Mouse (Mus musculus) retina, postnatal 7 days (tissue): ENCODE results near the gene Cdk13.
A peak's percentile ranks its signal among the peaks of the same experiment; 100 is the strongest.

Experiments used
- DNase-seq: peaks from one replicate; pipeline ENCODE4 v3.0.0-alpha.2; 2012; ENCODE audit warnings: low read depth, low spot score

Gene Cdk13

DNA sequence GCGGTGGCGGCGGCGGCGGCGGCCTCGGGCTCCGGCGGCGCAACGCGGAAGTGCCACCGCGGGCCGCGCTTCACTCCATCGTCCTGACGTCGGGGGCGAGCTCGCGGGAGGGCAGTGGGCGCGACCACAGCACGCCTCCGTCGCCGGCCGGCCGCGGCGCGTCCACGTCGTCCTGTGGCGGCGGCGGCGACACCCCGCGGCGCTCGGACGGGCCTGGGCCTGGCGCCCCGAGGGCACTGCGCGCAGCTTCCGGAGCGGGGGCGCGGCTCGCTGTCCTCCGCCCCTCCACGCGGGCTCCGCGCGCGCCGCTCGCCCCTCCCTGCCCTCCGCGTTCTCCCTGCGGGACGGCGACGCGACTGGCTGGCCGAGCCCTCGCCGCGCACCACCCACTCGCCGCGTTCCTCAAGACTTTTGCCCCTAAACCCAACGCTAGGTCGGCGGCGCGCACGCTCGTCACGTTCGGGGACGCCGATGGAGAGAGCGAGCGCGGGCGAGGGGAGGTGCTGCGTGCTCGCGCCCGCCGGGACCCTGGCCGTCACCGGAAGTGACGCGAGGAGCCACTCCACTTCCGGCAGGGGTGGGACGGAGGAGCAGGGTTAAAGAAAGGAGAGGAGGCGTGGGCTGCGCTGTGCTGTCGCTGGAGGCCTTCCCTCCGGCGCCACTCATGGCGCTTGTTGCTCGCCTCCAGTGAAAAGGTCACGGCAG is at the start of gene Cdk13:
Gene Cdk13, minus strand, starts transcription at position 189 of the 705 bp plus-strand sequence.
- DNase-seq, result peak; percentile 99

GRCm38 (mm10) chr13:17843336-17843735 is 38.4 kb upstream of the Cdk13 start:
- no peak for DNase-seq

GRCm38 (mm10) chr13:17842756-17843155 is 37.9 kb upstream of the Cdk13 start:
- DNase-seq, result no peak

GRCm38 (mm10) chr13:17839137-17839536 is 34.2 kb upstream of the Cdk13 start:
- DNase-seq, result no peak

DNA sequence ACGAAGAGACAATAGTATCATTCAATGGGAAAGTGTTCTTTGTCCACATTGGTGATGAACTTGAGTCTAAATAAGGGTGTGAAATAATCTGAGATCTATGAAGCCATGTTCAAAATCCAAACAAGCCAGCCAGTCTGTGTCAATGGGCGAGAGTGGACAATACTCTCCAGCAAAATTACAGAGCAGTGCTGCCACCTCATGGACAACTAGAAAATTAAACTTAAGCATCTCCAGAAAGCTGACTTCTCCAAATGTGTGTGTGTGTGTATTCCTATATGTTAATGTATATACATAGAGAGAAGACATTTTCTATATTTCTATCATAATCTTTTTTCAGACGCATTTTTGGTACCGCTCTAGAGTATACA is 33.6 kb upstream of the Cdk13 start:
- peak; percentile 64 for DNase-seq

DNA sequence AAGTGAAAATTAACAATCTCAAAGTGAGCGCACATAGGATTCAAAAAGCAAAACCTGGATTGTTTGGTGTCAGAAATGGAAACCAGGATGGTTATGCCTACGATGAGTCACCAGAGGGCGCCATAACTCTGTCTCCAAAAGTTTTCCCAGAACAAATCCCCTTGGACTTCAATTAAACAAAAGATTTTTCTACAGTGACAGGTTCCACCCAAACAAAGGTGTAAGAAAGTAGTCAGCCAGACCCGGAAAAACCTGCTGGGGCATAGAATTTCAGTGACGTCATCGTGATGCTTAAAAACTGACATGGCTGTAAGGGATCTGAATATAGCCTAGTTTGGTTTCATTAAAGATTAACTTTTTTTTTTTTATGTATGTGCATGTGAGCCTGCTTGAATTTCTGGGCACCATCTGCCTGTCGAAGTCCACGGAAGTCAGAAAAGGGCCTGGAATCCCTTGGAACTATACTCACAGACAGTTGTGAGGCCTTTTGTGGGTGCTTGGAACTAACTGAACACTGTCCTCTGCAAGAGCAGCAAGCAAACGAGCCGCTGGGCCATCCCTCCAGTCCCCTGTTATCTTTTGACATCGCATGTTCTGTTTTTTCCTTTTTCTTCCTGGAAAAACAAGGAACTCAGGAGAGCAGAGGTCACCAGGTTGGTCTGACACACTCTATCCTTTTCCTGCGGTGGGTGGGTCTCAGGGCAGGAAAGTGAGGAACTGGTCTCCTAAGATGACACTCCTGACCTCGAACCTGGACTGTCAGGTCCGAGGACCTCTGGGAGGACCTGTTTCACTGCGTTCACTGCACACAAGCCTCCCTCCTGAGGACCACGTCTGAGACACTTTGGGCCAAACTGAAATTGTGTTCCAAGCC is 33.0 kb upstream of the Cdk13 start:
- peak; percentile 29 for DNase-seq

- DNase-seq, result no peak
These were observed 31.9 kb upstream of the Cdk13 start for GRCm38 (mm10) chr13:17836808-17837207.

GRCm38 (mm10) chr13:17832940-17833339 is 28.0 kb upstream of the Cdk13 start:
- DNase-seq, result no peak

DNA sequence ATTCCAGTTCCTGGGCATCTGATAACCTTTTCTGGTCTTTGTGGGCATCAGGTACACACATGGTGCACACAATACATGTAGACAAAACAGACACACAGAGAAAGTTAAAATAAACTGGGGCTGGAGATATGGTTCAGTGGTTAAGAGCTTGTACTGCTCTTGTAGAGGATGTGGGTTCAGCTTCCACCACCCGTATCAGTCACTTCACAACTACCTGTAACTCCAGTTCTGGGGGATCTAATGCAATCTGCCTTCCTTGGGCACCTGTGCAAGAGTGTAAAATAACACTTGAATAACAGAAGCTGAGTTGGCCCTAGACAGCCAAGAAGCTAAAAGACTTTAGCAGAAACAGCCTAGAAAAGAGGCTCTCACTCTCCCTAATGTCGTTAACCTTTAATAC is 12.3 kb upstream of the Cdk13 start:
- no peak for DNase-seq

DNA sequence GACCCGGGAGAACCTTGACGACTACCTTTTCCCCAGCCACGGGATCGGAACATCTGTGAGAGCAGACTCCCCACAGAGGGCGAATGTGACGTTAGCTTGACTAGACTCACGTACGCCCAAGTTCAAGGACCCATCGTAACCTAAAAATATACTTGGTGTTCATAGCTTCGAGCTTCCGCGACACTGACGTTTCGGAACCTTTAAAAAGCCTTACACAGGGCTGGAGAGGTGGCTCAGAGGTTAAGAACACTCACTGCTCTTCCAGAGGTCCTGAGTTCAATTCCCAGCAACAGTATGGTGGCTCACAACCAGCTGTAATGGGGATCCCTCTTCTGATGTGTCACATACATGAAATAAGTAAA is 698 bp upstream of the Cdk13 start:
- no peak for DNase-seq

- peak; percentile 43 for DNase-seq
These were observed 647 bp downstream of the Cdk13 start for GRCm38 (mm10) chr13:17804058-17804841.

- peak; percentile 54 for DNase-seq
These were observed 1.4 kb downstream of the Cdk13 start for GRCm38 (mm10) chr13:17803331-17804057.

DNA sequence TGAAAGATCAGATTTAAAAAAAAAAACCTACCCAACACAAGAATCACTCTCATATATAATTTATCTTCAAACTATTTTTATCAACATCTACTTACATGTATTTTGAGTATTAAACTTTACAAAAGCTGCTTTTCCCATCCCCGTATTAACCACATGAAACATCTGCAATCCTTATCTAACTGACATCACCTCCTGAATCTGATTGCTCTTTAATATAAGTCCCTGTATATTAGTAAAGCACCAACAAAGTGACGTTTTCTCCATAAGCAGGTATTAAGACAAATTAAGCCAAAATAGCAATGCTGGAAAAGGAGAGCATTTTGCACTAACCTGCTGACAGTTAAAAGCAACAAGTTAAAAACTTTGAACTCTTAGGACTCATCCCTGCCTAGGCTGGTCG is 2.0 kb downstream of the Cdk13 start:
- no peak for DNase-seq

GRCm38 (mm10) chr13:17799735-17800134 is 5.2 kb downstream of the Cdk13 start:
- DNase-seq, result no peak

DNA sequence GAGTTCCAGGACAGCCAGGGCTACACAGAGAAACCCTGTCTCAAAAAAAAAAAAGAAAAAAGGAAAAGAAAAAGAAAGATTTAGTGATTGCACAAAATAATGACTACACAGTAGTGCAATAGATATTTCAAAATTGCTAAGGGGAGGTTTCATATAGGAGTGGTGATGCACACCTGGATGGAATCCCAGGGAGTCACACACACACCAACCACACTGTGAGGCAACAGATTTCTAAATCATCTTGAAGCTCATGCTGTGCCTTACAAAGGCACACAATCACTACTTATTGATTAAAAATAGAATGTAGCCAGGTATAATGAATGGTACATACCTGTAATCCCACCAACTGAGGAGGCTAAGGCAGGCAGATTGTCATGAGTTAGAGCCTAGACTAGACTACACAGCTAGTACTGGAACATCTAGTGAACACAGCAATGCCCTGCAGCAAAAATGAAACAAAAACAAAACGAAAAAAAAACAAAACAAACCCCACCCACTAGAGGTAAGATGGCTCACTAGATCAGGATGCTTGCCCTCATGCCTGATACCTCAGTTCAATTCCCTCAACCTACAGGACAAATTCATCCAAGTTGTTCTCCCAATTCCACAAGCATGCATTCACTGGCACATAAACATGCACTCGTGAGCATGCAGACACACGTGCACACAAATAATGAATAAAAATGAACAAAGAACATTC is 9.0 kb downstream of the Cdk13 start:
- no peak for DNase-seq

DNA sequence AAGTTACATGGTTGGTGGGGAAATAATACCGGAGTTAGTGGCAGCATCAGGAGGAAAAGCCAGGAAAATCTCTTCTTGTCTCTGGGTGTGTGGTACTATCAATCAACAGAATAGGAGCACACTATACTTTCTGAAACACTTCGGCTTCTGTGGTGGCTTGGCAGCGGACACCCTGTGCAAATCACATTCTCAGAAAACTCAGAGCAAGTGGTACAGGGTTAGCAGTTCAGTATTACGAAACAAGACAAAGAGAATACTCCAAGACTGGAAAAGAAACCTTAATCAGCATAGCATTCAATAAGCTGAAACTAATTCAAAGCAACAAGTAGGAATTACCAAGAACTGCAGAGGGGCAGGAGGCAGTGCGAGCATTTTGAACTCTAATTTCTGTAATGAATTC is 21.3 kb downstream of the Cdk13 start:
- no peak for DNase-seq

GRCm38 (mm10) chr13:17779923-17780322 is 25.0 kb downstream of the Cdk13 start:
- DNase-seq, result no peak

DNA sequence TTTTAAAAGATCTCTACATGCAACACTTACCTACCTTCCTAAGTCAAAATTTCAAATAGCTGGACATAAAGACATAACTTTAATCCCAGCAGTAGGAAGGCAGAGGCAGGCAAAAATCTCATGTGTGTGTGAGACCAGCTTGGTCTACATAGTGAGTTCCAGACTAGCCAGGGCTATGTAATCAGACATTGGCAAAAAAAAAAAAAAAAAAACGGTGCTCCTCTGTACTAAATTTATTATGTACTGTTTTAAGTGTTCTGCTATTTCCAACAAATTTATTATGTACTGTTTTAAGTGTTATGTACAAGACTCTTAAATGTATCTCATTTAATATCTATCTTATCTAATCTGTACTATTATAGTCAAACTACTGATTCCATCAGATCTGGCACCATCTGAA is 28.6 kb downstream of the Cdk13 start:
- no peak for DNase-seq

GRCm38 (mm10) chr13:17775364-17775763 is 29.5 kb downstream of the Cdk13 start:
- no peak for DNase-seq

DNA sequence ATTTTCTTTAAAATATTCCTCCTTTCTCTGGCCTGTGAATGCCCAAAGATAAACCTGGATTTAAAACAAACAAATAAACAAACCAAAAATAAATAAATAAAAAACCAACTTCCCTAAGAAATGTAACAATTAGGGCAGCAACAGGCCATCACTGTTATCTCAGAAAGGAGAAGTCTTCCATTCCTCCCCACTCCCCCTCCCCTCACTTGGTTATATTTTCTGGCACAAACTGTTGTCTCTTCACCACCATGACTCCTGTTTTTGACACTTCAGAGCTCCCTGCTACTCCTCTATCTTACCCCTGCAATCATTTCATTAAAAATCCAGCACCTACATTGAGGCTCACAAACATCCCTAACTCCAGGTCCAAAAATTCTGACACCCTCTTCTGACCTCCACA is 31.8 kb downstream of the Cdk13 start:
- no peak for DNase-seq

DNA sequence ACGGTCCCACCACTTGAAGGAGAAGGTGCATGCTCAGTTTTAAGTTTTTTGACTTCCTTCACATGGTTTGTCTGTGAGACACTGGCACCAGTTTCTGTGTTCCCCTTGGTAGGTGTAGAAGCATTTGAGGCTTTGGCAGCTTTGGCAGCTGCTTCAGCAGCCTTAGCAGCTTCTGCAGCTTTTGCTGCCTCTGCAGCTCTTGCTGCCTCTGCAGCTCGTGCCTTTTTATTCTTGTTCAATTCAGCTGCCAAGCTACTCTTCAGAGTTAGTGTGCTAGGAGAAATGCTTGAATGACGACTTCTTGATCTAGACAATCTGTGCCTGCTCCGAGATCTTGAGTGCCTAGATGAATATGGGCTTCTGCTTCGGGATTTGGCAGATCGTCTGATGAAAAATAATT is 32.3 kb downstream of the Cdk13 start:
- DNase-seq, result no peak
